Mouse (Mus musculus): Measurements from ENCODE around the gene Stard3. TPM values are rescaled to one million over a fixed set of nuclear protein-coding genes. Genes with fewer than 3 reads are reported as not detected.
A peak's percentile ranks its signal among the peaks of the same experiment; 100 is the strongest.

The Stard3 gene
- total and polyA plus RNA-seq, 3 experiments, result 31.7 to 39.6 (median 33.9) TPM

DNA sequence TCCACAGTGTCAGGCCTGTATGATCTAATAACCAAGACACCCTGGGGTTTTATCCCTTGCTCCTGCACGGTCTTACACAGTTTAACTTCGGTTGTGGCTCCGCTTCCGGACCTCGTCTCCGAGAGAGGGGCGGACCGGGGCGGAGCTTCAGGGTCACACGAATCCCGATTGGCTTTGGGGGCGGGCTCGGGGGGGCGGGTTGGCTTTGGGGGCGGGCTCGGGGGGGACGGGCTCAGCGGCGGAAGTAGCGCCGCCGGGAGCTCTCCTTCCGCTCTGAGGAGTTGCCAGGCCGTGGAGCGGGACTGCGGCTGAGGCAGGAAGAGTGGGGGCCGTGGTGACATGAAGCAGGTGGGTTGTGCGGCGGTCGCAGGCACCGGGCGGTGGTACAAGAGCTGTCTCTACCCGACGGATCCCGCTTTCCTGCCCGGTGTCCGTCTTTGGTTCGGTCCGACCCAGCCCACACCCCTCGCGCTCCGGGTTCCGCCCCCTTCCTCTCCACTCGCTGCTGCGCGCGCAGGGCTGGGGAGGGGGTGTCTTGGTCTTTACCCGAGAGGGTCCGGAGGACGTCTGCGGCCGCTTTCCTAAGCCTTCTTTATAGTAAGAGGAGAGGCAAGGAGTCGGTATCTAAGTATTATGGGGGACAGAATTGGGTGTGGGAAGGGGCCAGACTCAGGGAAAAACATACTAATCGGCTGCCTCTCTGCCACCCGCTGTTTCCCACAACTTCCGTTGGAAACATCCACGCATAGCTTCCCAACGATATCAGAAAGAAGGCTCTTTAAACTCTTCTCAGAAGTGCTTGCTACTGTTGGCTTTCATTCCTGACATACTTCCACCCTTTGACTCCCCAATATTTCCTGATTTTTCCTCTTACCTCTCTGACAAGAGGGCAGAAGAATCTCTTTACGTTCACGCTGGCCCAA is at the start of gene Stard3 (continued):
- no peak for TF ChIP-seq UBTF (IDR thresholded peaks at IDR 0.05; ENCODE audit: low read depth, low read length)

DNA sequence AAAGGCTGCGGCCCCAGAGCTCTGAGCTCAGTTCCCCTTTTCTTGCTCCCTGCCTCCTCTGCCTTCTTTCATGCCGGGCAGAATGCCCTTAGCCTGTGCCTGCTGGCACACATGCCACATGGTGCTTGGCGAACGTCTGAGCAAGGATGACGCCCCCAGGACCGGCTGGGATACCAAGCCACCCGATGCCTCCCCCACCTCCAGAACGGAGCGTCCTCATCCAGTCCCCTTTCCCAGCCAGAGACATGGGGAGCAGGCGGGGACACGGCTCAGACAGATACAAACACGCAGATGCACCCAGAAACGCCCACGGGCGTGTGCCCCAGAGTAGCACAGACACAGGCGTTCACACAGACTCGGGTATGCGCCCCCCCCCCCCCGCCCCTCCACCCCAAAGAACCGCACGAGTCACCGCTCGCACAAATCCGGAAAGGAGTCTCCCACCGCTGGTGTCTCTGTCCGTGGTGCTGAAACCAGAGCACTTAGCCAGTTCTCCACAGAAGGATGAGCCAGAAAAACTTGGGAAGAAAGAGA is 44.3 kb upstream of the Stard3 start:
- Histone ChIP-seq H3K4me1 (ENCODE audit: control insufficient read depth in 1 of 2, insufficient read depth in 2 of 2) (peaks cover 0 to 4% of the 10 kb centered on the region in 2 experiments; a peak in 3 of 4 replicates), H3K79me2 (replicated peaks; ENCODE audit: control insufficient read depth, extremely low read depth, insufficient read depth, poor library complexity, severe bottlenecking) (no peaks in the 10 kb centered on the region), H3K4me3 (replicated peaks in 1 of 3; ENCODE audit: low read depth in 2 of 3, low read length in 2 of 3, poor library complexity in 1 of 3) (no peak overlapping the region), H3K27ac (ENCODE audit: insufficient read depth, low read depth) (no peak overlapping the region), H3K9ac (ENCODE audit: insufficient read depth, low read depth) (no peak overlapping the region), H3K36me3 (replicated peaks in 1 of 2; ENCODE audit: control insufficient read depth in 1 of 2, insufficient read depth in 1 of 2, low read length in 1 of 2) (no peaks in the 10 kb centered on the region), H3K4me2 (ENCODE audit: insufficient read depth, low read depth, poor library complexity, severe bottlenecking) (peak overlapping the region; percentile 85), H3K27me3 (replicated peaks) (peaks cover 87% of the 10 kb centered on the region), H3K9me3 (replicated peaks; ENCODE audit: low read length) (no peaks in the 10 kb centered on the region)
- in situ Hi-C loops (cut with MboI; ENCODE audit: low pct_ligation_motif_present, low pct_unique_long_range_greater_than_20kb, low sequenced_read_pairs) (no loop called here), dilution Hi-C loops (cut with MboI; ENCODE audit: extremely low pct_ligation_motif_present, extremely low pct_unique_long_range_greater_than_20kb, low sequenced_read_pairs) (no loop called here)
- peak; percentile 47 for DNase-seq (ENCODE audit: extremely low read depth)
- TF ChIP-seq BHLHE40 (IDR thresholded peaks at IDR 0.05; ENCODE audit: low read depth, low read length) (peak; percentile 39), HCFC1 (IDR thresholded peaks at IDR 0.05; ENCODE audit: low read depth, low read length) (no peak), SIN3A (IDR thresholded peaks at IDR 0.05; ENCODE audit: low read length) (peak; percentile 76), MEF2A (IDR thresholded peaks at IDR 0.05; ENCODE audit: borderline replicate concordance, low read depth, low read length) (no peak), ETS1 (conservative IDR thresholded peaks at IDR 0.05; ENCODE audit: low read depth, low read length) (no peak), ZMIZ1 (IDR thresholded peaks at IDR 0.05; ENCODE audit: low read depth, low read length) (no peak), MXI1 (IDR thresholded peaks at IDR 0.05; ENCODE audit: low read depth, low read length) (peak; percentile 54; the same call in 1 of the 2 replicates), POLR2A (IDR thresholded peaks at IDR 0.05; ENCODE audit: low read depth, low read length) (no peak)

- no peak overlapping the region for H3K27ac ChIP-seq (ENCODE audit: insufficient read depth, low read depth)
- no peaks in the 10 kb centered on the region for H3K36me3 ChIP-seq (replicated peaks in 1 of 2; ENCODE audit: control insufficient read depth in 1 of 2, insufficient read depth in 1 of 2, low read length in 1 of 2)
- dilution Hi-C loops (cut with MboI; ENCODE audit: extremely low pct_ligation_motif_present, extremely low pct_unique_long_range_greater_than_20kb, low sequenced_read_pairs) (no loop called here), in situ Hi-C loops (cut with MboI; ENCODE audit: low pct_ligation_motif_present, low pct_unique_long_range_greater_than_20kb, low sequenced_read_pairs) (no loop called here)
- H3K79me2 ChIP-seq (replicated peaks; ENCODE audit: control insufficient read depth, extremely low read depth, insufficient read depth, poor library complexity, severe bottlenecking), result no peaks in the 10 kb centered on the region
- no peak overlapping the region for H3K9ac ChIP-seq (ENCODE audit: insufficient read depth, low read depth)
- no peak overlapping the region for H3K4me2 ChIP-seq (ENCODE audit: insufficient read depth, low read depth, poor library complexity, severe bottlenecking)
- H3K4me1 ChIP-seq (ENCODE audit: control insufficient read depth in 1 of 2, insufficient read depth in 2 of 2), result peaks cover 0 to 4% of the 10 kb centered on the region in 2 experiments; a peak in 3 of 4 replicates
- no peak for DNase-seq (ENCODE audit: extremely low read depth)
- TF ChIP-seq JUND (conservative IDR thresholded peaks at IDR 0.05; ENCODE audit: low read depth, low read length) (no peak), ZC3H11A (IDR thresholded peaks at IDR 0.05; ENCODE audit: low read depth, low read length) (no peak), ELF1 (IDR thresholded peaks at IDR 0.05; ENCODE audit: low read depth, low read length) (no peak), POLR2A (IDR thresholded peaks at IDR 0.05; ENCODE audit: low read depth, low read length) (no peak), MAFK (IDR thresholded peaks at IDR 0.05; ENCODE audit: insufficient replicate concordance, low read length) (no peak)
- peaks cover 92% of the 10 kb centered on the region for H3K27me3 ChIP-seq (replicated peaks)
- no peaks in the 10 kb centered on the region for H3K9me3 ChIP-seq (replicated peaks; ENCODE audit: low read length)
- H3K4me3 ChIP-seq (replicated peaks in 1 of 3; ENCODE audit: low read depth in 2 of 3, low read length in 2 of 3, poor library complexity in 1 of 3), result no peak overlapping the region
These were observed 40.7 kb upstream of the Stard3 start for GRCm38 (mm10) chr11:98317479-98317878.

Measured in CH12.LX (cell line).